Mouse (Mus musculus) spleen, adult 2 months (tissue): Measurements from ENCODE around the gene Ubap1l. TPM values are rescaled to one million over a fixed set of nuclear protein-coding genes. Genes with fewer than 3 reads are reported as not detected.

Experiments used
- DNase-seq, 2 experiments: peaks; one replicate each; pipeline versions ENCODE4 v3.0.0 to v3.0.0-alpha.2; 2012 to 2021; ENCODE audit warnings: low spot score in 2 of 2, low read depth in 1 of 2
- H3K27ac ChIP-seq: fragments of 200-500 bp; 2 replicates; pipeline ENCODE4 v1.5.1; 2012; ENCODE audit warnings: low read length, inconsistent platforms; ENCODE audit not compliant: insufficient read depth
- H3K27me3 ChIP-seq: fragments of 200-500 bp; 2 replicates; pipeline ENCODE4 v1.6.1; 2012; ENCODE audit warnings: mild to moderate bottlenecking, moderate library complexity, low read length, inconsistent platforms; ENCODE audit not compliant: control insufficient read depth, insufficient read depth
- H3K36me3 ChIP-seq: fragments of 200-500 bp; 2 replicates; pipeline ENCODE4 v1.6.1; 2012; ENCODE audit warnings: mild to moderate bottlenecking, low read length, inconsistent platforms; ENCODE audit not compliant: control insufficient read depth, insufficient read depth
- H3K4me1 ChIP-seq: fragments of 200-500 bp; 2 replicates; pipeline ENCODE4 v1.6.1; 2011; ENCODE audit warnings: inconsistent platforms; ENCODE audit not compliant: control insufficient read depth, insufficient read depth, insufficient read length
- H3K4me3 ChIP-seq: fragments of 200-500 bp; 2 replicates; pipeline ENCODE4 v1.5.1; 2011; ENCODE audit warnings: mild to moderate bottlenecking, inconsistent platforms; ENCODE audit not compliant: insufficient read depth, insufficient read length; ENCODE audit errors: extremely low read depth
- CTCF ChIP-seq: fragments of 200-500 bp; IDR thresholded peaks from 2 replicates; pipeline ENCODE4 v1.5.1; 2011; ENCODE audit warnings: mild to moderate bottlenecking, inconsistent platforms; ENCODE audit not compliant: insufficient read depth, insufficient read length, insufficient replicate concordance; ENCODE audit errors: extremely low read depth
- POLR2A ChIP-seq: fragments of 200-500 bp; IDR thresholded peaks from 2 replicates; pipeline ENCODE4 v1.6.1; 2011; ENCODE audit warnings: low read depth, low read length, inconsistent platforms
- WGBS: fragments of 180-500 bp; shearing (Covaris S2); methylation state at CpG from one replicate; pipeline ENCODE4 v1.1.7; 2018; 5-methylcytosine and 5-hydroxymethylcytosine counted together
- polyA plus RNA-seq: library from polyadenylated mRNA; depleted of rRNA; stranded (reverse); fragments of >200 nt; gene quantifications from 2 replicates; pipeline ENCODE4 v1.2.3, GENCODE M21; 2012; rRNA removed

Ubap1l gene
- polyA plus RNA-seq = 0.41 and 0.54 TPM in 2 replicates

DNA sequence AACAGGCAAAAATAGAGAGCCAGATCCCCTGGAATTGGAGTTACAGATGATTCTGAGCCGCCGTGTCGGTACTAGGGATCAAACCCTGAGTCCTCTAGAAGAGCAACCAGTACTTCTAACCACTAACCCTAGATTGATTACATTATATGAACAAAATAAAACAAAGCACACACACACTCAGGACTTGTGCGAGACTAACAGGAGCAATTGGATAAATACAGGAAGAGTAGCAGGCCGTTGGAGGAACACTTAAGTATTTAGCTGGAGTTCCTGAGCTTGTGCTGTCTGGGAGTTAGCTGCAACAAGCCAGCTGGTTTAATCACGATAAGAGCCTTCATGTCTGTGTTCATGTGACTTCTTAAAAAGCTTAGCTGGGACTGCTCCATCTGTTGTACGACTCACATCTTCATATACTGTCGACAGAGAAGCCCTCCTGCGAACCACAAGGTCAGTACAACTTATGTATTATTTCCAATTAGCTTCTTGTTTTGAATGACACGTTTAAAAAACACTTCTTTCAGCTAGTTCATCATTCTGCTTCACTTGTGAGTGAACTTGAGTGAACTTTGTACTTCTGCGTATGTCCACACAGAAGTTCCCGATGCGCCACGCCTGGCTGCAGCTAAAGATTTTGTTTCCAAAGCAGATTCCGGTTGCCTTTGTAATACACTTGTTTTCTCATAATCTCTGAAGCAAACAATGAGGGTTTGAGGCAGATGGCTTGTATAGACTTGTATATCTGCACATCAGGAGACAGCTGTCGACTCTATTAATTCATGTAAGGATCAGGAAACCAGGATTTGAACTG lies at the start of gene Ubap1l:
Ubap1l (plus strand) TSS at position 401 of the 808 bp plus-strand sequence.
- Histone ChIP-seq H3K27ac (no peak within 1 kb of the TSS), H3K4me3 (no peak within 1 kb of the TSS), H3K27me3 (no peaks in the 10 kb centered on the region), H3K36me3 (peaks cover 25% of the 10 kb centered on the region), H3K4me1 (no peaks in the 10 kb centered on the region)
- WGBS = 88% methylated on average over 16 of the region's 16 CpGs
- no peak for DNase-seq
- no peak for TF ChIP-seq POLR2A

- H3K27me3 ChIP-seq = no peaks in the 10 kb centered on the region
- H3K4me3 ChIP-seq = no peak overlapping the region
- H3K4me1 ChIP-seq = no peaks in the 10 kb centered on the region
- TF ChIP-seq CTCF = no peak
- TF ChIP-seq POLR2A = no peak
- 94% methylated on average over 4 of the region's 4 CpGs for WGBS
- no peak overlapping the region for H3K27ac ChIP-seq
- no peak for DNase-seq
- H3K36me3 ChIP-seq = peaks cover 23% of the 10 kb centered on the region
Observed at GRCm38 (mm10) chr9:65312669-65313357, 48.0 kb upstream of the Ubap1l start.

DNA sequence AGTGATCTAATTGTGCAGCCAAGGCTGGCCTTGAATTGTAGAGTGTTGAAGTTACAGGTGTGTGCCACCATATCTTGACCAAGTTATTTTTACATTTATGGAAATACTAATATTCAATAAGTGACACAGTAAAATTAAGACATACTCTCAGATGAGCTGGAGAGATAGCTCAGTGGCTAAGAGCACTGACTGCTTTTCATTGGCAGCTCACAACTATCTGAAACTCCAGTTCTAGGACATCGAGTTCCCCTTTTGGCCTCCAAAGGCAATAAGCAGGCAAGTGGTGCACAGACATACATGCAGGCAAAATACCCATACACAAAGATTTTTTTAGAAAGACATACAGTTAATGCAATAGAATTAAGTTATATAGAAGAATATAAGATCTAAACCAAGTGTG lies 47.0 kb upstream of the Ubap1l start:
- H3K4me3 ChIP-seq = no peak overlapping the region
- no peaks in the 10 kb centered on the region for H3K27me3 ChIP-seq
- no peak overlapping the region for H3K27ac ChIP-seq
- TF ChIP-seq CTCF (no peak), POLR2A (no peak)
- H3K36me3 ChIP-seq = peaks cover 21% of the 10 kb centered on the region
- H3K4me1 ChIP-seq = no peaks in the 10 kb centered on the region
- 90% methylated on average over 1 of the region's 1 CpGs for WGBS
- DNase-seq = no peak

- Histone ChIP-seq H3K27me3 (no peaks in the 10 kb centered on the region), H3K4me3 (no peak overlapping the region), H3K36me3 (peaks cover 38% of the 10 kb centered on the region), H3K4me1 (no peaks in the 10 kb centered on the region), H3K27ac (no peak overlapping the region)
- no peak for TF ChIP-seq POLR2A
- no peak for TF ChIP-seq CTCF
- 90% methylated on average over 11 of the region's 11 CpGs for WGBS
- no peak for DNase-seq
Observed at GRCm38 (mm10) chr9:65322255-65322900, 38.5 kb upstream of the Ubap1l start.

DNA sequence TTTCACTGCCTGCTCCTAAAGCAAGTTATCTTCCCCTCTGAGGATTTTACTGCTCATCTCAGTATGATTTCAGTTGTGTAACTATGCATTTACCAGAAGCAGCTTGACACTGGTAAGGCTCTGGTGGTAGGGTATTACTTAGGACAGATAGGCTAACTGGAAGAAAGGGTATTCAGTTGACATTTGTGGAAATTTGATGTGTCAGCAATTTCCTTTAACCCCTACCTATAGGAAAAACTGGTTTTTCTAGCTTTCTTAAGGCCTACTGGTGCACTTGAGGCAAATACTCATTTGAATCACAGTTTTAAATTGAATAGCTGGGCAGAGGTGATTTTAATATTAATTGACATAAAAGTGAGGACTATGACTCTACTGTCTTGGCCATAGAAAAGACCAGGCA lies 34.9 kb upstream of the Ubap1l start:
- Histone ChIP-seq H3K27me3 (no peaks in the 10 kb centered on the region), H3K4me3 (no peak overlapping the region), H3K27ac (no peak overlapping the region), H3K36me3 (peaks cover 33% of the 10 kb centered on the region), H3K4me1 (no peaks in the 10 kb centered on the region)
- no peak for DNase-seq
- no peak for TF ChIP-seq CTCF

- 97% methylated on average over 2 of the region's 2 CpGs for WGBS
- TF ChIP-seq CTCF = no peak
- no peak for TF ChIP-seq POLR2A
- peaks cover 29% of the 10 kb centered on the region for H3K36me3 ChIP-seq
- no peaks in the 10 kb centered on the region for H3K27me3 ChIP-seq
- no peak overlapping the region for H3K27ac ChIP-seq
- no peak for DNase-seq
- H3K4me3 ChIP-seq = no peak overlapping the region
- no peaks in the 10 kb centered on the region for H3K4me1 ChIP-seq
Observed at GRCm38 (mm10) chr9:65327371-65327770, 33.5 kb upstream of the Ubap1l start.
